ENCODE assay signal across 8 mouse cellular contexts in the genomic region with DNA sequence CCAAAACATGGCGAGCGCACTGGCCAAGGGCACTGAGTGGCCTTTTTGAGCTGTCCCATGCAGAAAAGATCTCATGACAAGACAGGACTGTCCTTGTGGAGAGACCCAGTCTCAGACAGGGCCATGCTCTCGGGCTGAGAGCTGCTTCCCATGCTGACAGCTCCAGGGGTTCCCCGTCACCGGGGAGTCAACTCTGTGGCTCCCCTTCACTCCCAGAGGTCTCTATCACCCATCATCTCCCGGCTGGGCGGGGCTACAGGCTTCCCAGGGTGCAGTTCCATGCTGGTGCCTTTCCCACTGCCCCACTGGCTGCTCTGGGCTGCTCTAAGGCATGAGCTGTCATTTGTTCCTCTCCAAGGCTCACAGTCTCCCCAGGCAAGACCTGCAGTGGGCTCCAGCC. TPM values are rescaled to one million over a fixed set of nuclear protein-coding genes. Genes with fewer than 3 reads are reported as not detected.
A peak's percentile ranks its signal among the peaks of the same experiment; 100 is the strongest.
DNase-seq lines count a peak whose midpoint lies in the region; ATAC-seq and TF ChIP-seq lines count a peak whose summit lies in the region.

No protein-coding gene starts in this region.

- CTCF ChIA-PET in Patski (lab: Charles Lee), result interaction anchor here (0.5 to 4.2 kb wide), 5 partner anchors 14 to 223 kb away, joined by 3 to 36 read pairs (median 3); a partner anchor contains a TSS

- no peak overlapping the region for H3K4me3 ChIP-seq in forebrain, postnatal 0 days (ENCODE audit: low read depth, low read length)

- WGBS in forebrain, postnatal 0 days, result 72% methylated on average over 7 of the region's 7 CpGs

- POLR2A ChIA-PET in Patski (lab: Charles Lee), result no interaction called here

- no peaks in the 10 kb centered on the region for H3K36me3 ChIP-seq in forebrain, postnatal 0 days (ENCODE audit: insufficient read depth)

- no peak overlapping the region for H3K27ac ChIP-seq in forebrain, postnatal 0 days (ENCODE audit: low read depth, low read length)

- TF ChIP-seq CTCF in Patski (IDR thresholded peaks at IDR 0.05), result no peak
- TF ChIP-seq CTCF in forebrain, postnatal 0 days (IDR thresholded peaks at IDR 0.05; ENCODE audit: low read depth), result no peak

- 0 out of 2 replicates have a peak overlapping the region, but pooled peaks have one; percentile 3 for H3K4me2 ChIP-seq in forebrain, postnatal 0 days (ENCODE audit: low read depth)

- H3K9ac ChIP-seq in forebrain, postnatal 0 days, result no peak overlapping the region

- no peaks in the 10 kb centered on the region for H3K4me1 ChIP-seq in forebrain, postnatal 0 days (ENCODE audit: insufficient read depth)

- peak; percentile 14 for ATAC-seq in Patski
- ATAC-seq in forebrain, postnatal 0 days, result 0 out of 2 replicates have a peak, but pooled peaks have one; percentile 14
- no peak for ATAC-seq in megakaryocyte, adult 5-6 weeks (ENCODE audit: poor library complexity, severe bottlenecking)
- ATAC-seq in monocyte, adult 5-6 weeks (replicated peaks; ENCODE audit: insufficient number of reproducible peaks, low FRiP score, low TSS enrichment, poor library complexity, severe bottlenecking), result no peak

- no peaks in the 10 kb centered on the region for H3K9me3 ChIP-seq in forebrain, postnatal 0 days (ENCODE audit: low read length)

- peak; percentile 1 to 2 for DNase-seq in cerebellum, postnatal 36 days
- no peak for DNase-seq in cerebellum, adult 8-10 months
- peak; percentile 2 for DNase-seq in layer of hippocampus, adult 11-12 months (ENCODE audit: low spot score)
- no peak for DNase-seq in layer of hippocampus, postnatal 14 days (ENCODE audit: low spot score in 2 of 2)
- DNase-seq in Patski (ENCODE audit: low read depth, low spot score), result no peak
- DNase-seq in forebrain, postnatal 0 days, result no peak

- H3K27me3 ChIP-seq in Patski, result no peaks in the 10 kb centered on the region
- H3K27me3 ChIP-seq in forebrain, postnatal 0 days (ENCODE audit: insufficient read depth, low read length), result no peaks in the 10 kb centered on the region

- in situ Hi-C loops in Patski (cut with MboI; ENCODE audit: low pct_unique_long_range_greater_than_20kb), result no loop called here

RNA-seq across cellular contexts. Expression of a gene that starts 53.8 kb away (rescaled TPM):
- 1 to 10 TPM; 1.3 to 2.1 TPM for total RNA-seq in layer of hippocampus, postnatal 14 days (2021)
- polyA plus RNA-seq in Patski (2021), result 0.13 TPM
- total RNA-seq in forebrain, postnatal 0 days (2014; rRNA removed), result 2.5 and 4.0 TPM in 2 replicates
- polyA plus RNA-seq in forebrain, postnatal 0 days (2015; fragmentation: Nextera tagmentation; extraction: Ambion mirVana), result 2.5 and 2.8 TPM in 2 replicates
- not detected in 2 replicates for total RNA-seq in megakaryocyte, adult 5-6 weeks (2015)
- not detected in 2 replicates for total RNA-seq in megakaryocyte, adult 5-6 weeks (2017)
- not detected in 3 replicates for total RNA-seq in monocyte, adult 5-6 weeks (2017)

RNA-seq across cellular contexts. Expression of a gene that starts 54.8 kb away (rescaled TPM):
- total RNA-seq in layer of hippocampus, postnatal 14 days (2021), result 10 to 100 TPM; 58.8 to 60.5 TPM
- polyA plus RNA-seq in Patski (2021), result 58.7 TPM
- 57.4 and 60.7 TPM in 2 replicates for total RNA-seq in forebrain, postnatal 0 days (2014; rRNA removed)
- 21.1 and 27.4 TPM in 2 replicates for polyA plus RNA-seq in forebrain, postnatal 0 days (2015; fragmentation: Nextera tagmentation; extraction: Ambion mirVana)
- total RNA-seq in megakaryocyte, adult 5-6 weeks (2015), result 62.5 and 80.6 TPM in 2 replicates
- 52.4 and 67.3 TPM in 2 replicates for total RNA-seq in megakaryocyte, adult 5-6 weeks (2017)
- 107 to 198 TPM (median 140 TPM) in 3 replicates for total RNA-seq in monocyte, adult 5-6 weeks (2017)

Comparison
In these comparisons a context has a peak if more than half of its experiments do, and no peak if none do; other contexts are left out.
1. DNase-seq: peak in cerebellum, postnatal 36 days (2 of 2) and layer of hippocampus, adult 11-12 months (single experiment); none in cerebellum, adult 8-10 months (single experiment), layer of hippocampus, postnatal 14 days (0 of 2), Patski (single experiment) and forebrain, postnatal 0 days (single experiment).
2. ATAC-seq: peak in Patski (single experiment) and forebrain, postnatal 0 days (single experiment); none in megakaryocyte, adult 5-6 weeks (single experiment) and monocyte, adult 5-6 weeks (single experiment).